ENCODE assay signal across 28 mouse cellular contexts in genomic region chr3:152762302-152762701, GRCm38 (mm10). TPM values are rescaled to one million over a fixed set of nuclear protein-coding genes. Genes with fewer than 3 reads are reported as not detected.
DNase-seq lines count a peak whose midpoint lies in the region; ATAC-seq lines count a peak whose summit lies in the region.
"Had no signal": no experiment of that assay in that cellular context is flagged by ENCODE, and none has a peak within 500 bp of the region (broad histone marks: within the 10 kb centered on the region; RNA-seq: fewer than 3 reads in every experiment).

No protein-coding gene starts in this region.

- H3K27ac ChIP-seq in heart, embryonic 11.5 days (ENCODE audit: low read depth, low read length) = no peak overlapping the region
- peak overlapping the region; percentile 80 for H3K27ac ChIP-seq in liver, embryonic 13.5 days
- no peak overlapping the region for H3K27ac ChIP-seq in midbrain, embryonic 16.5 days (ENCODE audit: low read length)
- H3K27ac ChIP-seq: embryonic facial prominence, embryonic 13.5 days; hindbrain, embryonic 13.5 days had no signal

- no peaks in the 10 kb centered on the region for H3K36me3 ChIP-seq in heart, embryonic 11.5 days (ENCODE audit: control insufficient read depth, insufficient read depth, low read length)
- H3K36me3 ChIP-seq in liver, embryonic 13.5 days = peaks cover under 1% of the 10 kb centered on the region; the same call in 1 of the 2 replicates
- H3K36me3 ChIP-seq in midbrain, embryonic 16.5 days (ENCODE audit: control insufficient read depth, insufficient read depth, low read length) = no peaks in the 10 kb centered on the region
- H3K36me3 ChIP-seq: embryonic facial prominence, embryonic 10.5 days; embryonic facial prominence, embryonic 13.5 days; heart, embryonic 15.5 days; hindbrain, embryonic 10.5 days had no signal

- H3K4me3 ChIP-seq in heart, embryonic 11.5 days (ENCODE audit: low read depth, low read length) = no peak overlapping the region
- no peak overlapping the region for H3K4me3 ChIP-seq in liver, embryonic 13.5 days (replicated peaks)
- no peak overlapping the region for H3K4me3 ChIP-seq in midbrain, embryonic 16.5 days (ENCODE audit: low read depth, low read length)
- H3K4me3 ChIP-seq: embryonic facial prominence, embryonic 13.5 days; hindbrain, embryonic 10.5 days; hindbrain, embryonic 13.5 days had no signal

- H3K9me3 ChIP-seq in heart, embryonic 11.5 days (replicated peaks; ENCODE audit: control insufficient read depth, low read length) = no peaks in the 10 kb centered on the region
- H3K9me3 ChIP-seq in liver, embryonic 13.5 days (replicated peaks) = no peaks in the 10 kb centered on the region
- no peaks in the 10 kb centered on the region for H3K9me3 ChIP-seq in midbrain, embryonic 16.5 days (replicated peaks; ENCODE audit: control insufficient read depth, low read length, poor library complexity, severe bottlenecking)
- H3K9me3 ChIP-seq: embryonic facial prominence, embryonic 10.5 days; embryonic facial prominence, embryonic 13.5 days; G1E; heart, embryonic 12.5 days; heart, embryonic 15.5 days; hindbrain, embryonic 10.5 days; hindbrain, embryonic 13.5 days had no signal

- peaks cover 36% of the 10 kb centered on the region for H3K4me1 ChIP-seq in heart, embryonic 11.5 days (ENCODE audit: control insufficient read depth, insufficient read depth, low read length)
- peaks cover 74% of the 10 kb centered on the region for H3K4me1 ChIP-seq in liver, embryonic 13.5 days (replicated peaks)
- H3K4me1 ChIP-seq in midbrain, embryonic 16.5 days (ENCODE audit: control insufficient read depth, insufficient read depth, low read length) = peaks cover 13% of the 10 kb centered on the region

- 75% methylated on average over 8 of the region's 8 CpGs for WGBS in heart, embryonic 11.5 days (ENCODE audit: insufficient replicate concordance)
- WGBS in liver, embryonic 13.5 days (ENCODE audit: insufficient replicate concordance) = 51% methylated on average over 8 of the region's 8 CpGs
- WGBS in midbrain, embryonic 16.5 days = 92% methylated on average over 8 of the region's 8 CpGs

- H3K9ac ChIP-seq in heart, embryonic 11.5 days (ENCODE audit: low read depth, low read length) = no peak overlapping the region
- 0 out of 2 replicates have a peak overlapping the region, but pooled peaks have one; percentile 24 for H3K9ac ChIP-seq in liver, embryonic 13.5 days
- H3K9ac ChIP-seq in midbrain, embryonic 16.5 days (ENCODE audit: low read depth, low read length) = no peak overlapping the region
- H3K9ac ChIP-seq: embryonic facial prominence, embryonic 13.5 days; forebrain, postnatal 0 days; heart, embryonic 15.5 days; hindbrain, embryonic 13.5 days had no signal

- no peak overlapping the region for H3K4me2 ChIP-seq in heart, embryonic 11.5 days
- H3K4me2 ChIP-seq in liver, embryonic 13.5 days = peak overlapping the region; percentile 45
- no peak overlapping the region for H3K4me2 ChIP-seq in midbrain, embryonic 16.5 days (ENCODE audit: low read length)

- peak; percentile 49 for DNase-seq in heart, adult 11 months
- DNase-seq in c-Kit-positive CD71-positive TER-119-negative erythroid progenitor cells, embryonic 14.5 days (ENCODE audit: low read depth) = peak; percentile 60
- DNase-seq in induced T-regulatory cell, adult 2 months (ENCODE audit: low read depth) = peak; percentile 13
- no peak for DNase-seq in liver, embryonic 13.5 days
- DNase-seq in ovary, postnatal 36 days (ENCODE audit: low spot score) = no peak
- no peak for DNase-seq in gastrocnemius, postnatal 25 days
- DNase-seq: adrenal gland, postnatal 10 days; cerebellum, adult 11-12 months; cerebellum, adult 8-10 months; cerebellum, postnatal 10 days; cerebellum, postnatal 36 days; embryo, embryonic 11 days; gastrocnemius, postnatal 36 days; heart, postnatal 36 days had no signal

- no peaks in the 10 kb centered on the region for H3K27me3 ChIP-seq in heart, embryonic 11.5 days (ENCODE audit: control insufficient read depth, insufficient read depth, low read length)
- no peaks in the 10 kb centered on the region for H3K27me3 ChIP-seq in liver, embryonic 13.5 days
- H3K27me3 ChIP-seq in midbrain, embryonic 16.5 days (ENCODE audit: control insufficient read depth, insufficient read depth, low read depth, low read length) = no peaks in the 10 kb centered on the region
- H3K27me3 ChIP-seq: CH12.LX; embryonic facial prominence, embryonic 13.5 days; heart, embryonic 12.5 days; heart, embryonic 15.5 days; hindbrain, embryonic 13.5 days; Patski had no signal

- ATAC-seq in heart, embryonic 11.5 days (replicated peaks; ENCODE audit: insufficient number of reproducible peaks, low FRiP score, low TSS enrichment) = no peak
- ATAC-seq in liver, embryonic 13.5 days (ENCODE audit: low read depth) = no peak
- ATAC-seq in midbrain, embryonic 16.5 days = no peak
- ATAC-seq: forebrain, embryonic 14.5 days; hindbrain, embryonic 16.5 days had no signal

RNA-seq across cellular contexts. Expression of gene Pigk, which starts 48.4 kb away (rescaled TPM):
- polyA plus RNA-seq in heart, embryonic 11.5 days (2014; fragmentation: Nextera tagmentation; extraction: Ambion mirVana) = 37.5 and 44.4 TPM in 2 replicates
- 24.2 and 24.9 TPM in 2 replicates for polyA plus RNA-seq in liver, embryonic 13.5 days (2015; fragmentation: Nextera tagmentation; extraction: Ambion mirVana)
- total RNA-seq in gastrocnemius, postnatal 25 days (2021) = 10 to 100 TPM; 19.2 to 20.2 TPM
- polyA plus RNA-seq in midbrain, embryonic 16.5 days (2015; fragmentation: Nextera tagmentation; extraction: Ambion mirVana) = 54.3 and 59.6 TPM in 2 replicates

Comparison
In these comparisons a context has a peak if more than half of its experiments do, and no peak if none do; other contexts are left out.
1. DNase-seq: peak in heart, adult 11 months (single experiment), c-Kit-positive CD71-positive TER-119-negative erythroid progenitor cells, embryonic 14.5 days (single experiment) and induced T-regulatory cell, adult 2 months (single experiment); none in liver, embryonic 13.5 days (single experiment), ovary, postnatal 36 days (single experiment) and gastrocnemius, postnatal 25 days (single experiment).